Mouse (Mus musculus) heart, embryonic 11.5 days (tissue): ENCODE measurements around the gene Kctd17. TPM values are rescaled to one million over a fixed set of nuclear protein-coding genes. Genes with fewer than 3 reads are reported as not detected.
A peak's percentile ranks its signal among the peaks of the same experiment; 100 is the strongest.

Source experiments
- ATAC-seq: fragments of 200-750 bp; cut with Nextera tagmentation; replicated peaks from 2 replicates; pipeline ENCODE4 v1.8.0; 2017; ENCODE audit warnings: moderate library complexity; ENCODE audit not compliant: insufficient number of reproducible peaks, low FRiP score, low TSS enrichment
- H3K27ac ChIP-seq: fragments of 300-500 bp; sonication (generic); 2 replicates; pipeline ENCODE4 v1.5.1; 2014; ENCODE audit warnings: mild to moderate bottlenecking, low read depth, low read length
- H3K27me3 ChIP-seq: fragments of 300-500 bp; sonication (generic); 2 replicates; pipeline ENCODE4 v1.6.1; 2014; ENCODE audit warnings: mild to moderate bottlenecking, low read length, mixed read lengths; ENCODE audit not compliant: control insufficient read depth, insufficient read depth
- H3K36me3 ChIP-seq: fragments of 300-500 bp; sonication (generic); 2 replicates; pipeline ENCODE4 v1.6.1; 2014; ENCODE audit warnings: mild to moderate bottlenecking, low read length, moderate library complexity, mixed read lengths; ENCODE audit not compliant: control insufficient read depth, insufficient read depth
- H3K4me1 ChIP-seq: fragments of 300-500 bp; sonication (generic); 2 replicates; pipeline ENCODE4 v1.6.1; 2014; ENCODE audit warnings: low read length; ENCODE audit not compliant: control insufficient read depth, insufficient read depth
- H3K4me2 ChIP-seq: fragments of 300-500 bp; sonication (generic); 2 replicates; pipeline ENCODE4 v1.6.1; 2014; ENCODE audit warnings: mild to moderate bottlenecking, moderate library complexity
- H3K4me3 ChIP-seq: fragments of 300-500 bp; sonication (generic); 2 replicates; pipeline ENCODE4 v1.5.1; 2014; ENCODE audit warnings: low read depth, low read length
- H3K9ac ChIP-seq: fragments of 300-500 bp; sonication (generic); 2 replicates; pipeline ENCODE4 v1.6.1; 2014; ENCODE audit warnings: mild to moderate bottlenecking, low read depth, low read length, moderate library complexity
- H3K9me3 ChIP-seq: fragments of 300-500 bp; sonication (generic); replicated peaks from 2 replicates; pipeline ENCODE4 v1.6.1; 2016; ENCODE audit warnings: low read length; ENCODE audit not compliant: control insufficient read depth
- WGBS: fragments of 180-500 bp; shearing (Covaris S2); extraction: QIAGEN DNeasy Blood & Tissue Kit; methylation state at CpG from one replicate; pipeline ENCODE4 v1.1.7; 2014; ENCODE audit not compliant: insufficient replicate concordance; 5-methylcytosine and 5-hydroxymethylcytosine counted together
- polyA plus RNA-seq: library from polyadenylated mRNA; unstranded; fragments of >200 nt; fragmentation: Nextera tagmentation; extraction: Ambion mirVana; gene quantifications from 2 replicates; pipeline ENCODE4 v1.2.1, GENCODE M21; 2014

Kctd17 gene
- polyA plus RNA-seq, 1 experiment from 2014 or later: 16.8 TPM

DNA sequence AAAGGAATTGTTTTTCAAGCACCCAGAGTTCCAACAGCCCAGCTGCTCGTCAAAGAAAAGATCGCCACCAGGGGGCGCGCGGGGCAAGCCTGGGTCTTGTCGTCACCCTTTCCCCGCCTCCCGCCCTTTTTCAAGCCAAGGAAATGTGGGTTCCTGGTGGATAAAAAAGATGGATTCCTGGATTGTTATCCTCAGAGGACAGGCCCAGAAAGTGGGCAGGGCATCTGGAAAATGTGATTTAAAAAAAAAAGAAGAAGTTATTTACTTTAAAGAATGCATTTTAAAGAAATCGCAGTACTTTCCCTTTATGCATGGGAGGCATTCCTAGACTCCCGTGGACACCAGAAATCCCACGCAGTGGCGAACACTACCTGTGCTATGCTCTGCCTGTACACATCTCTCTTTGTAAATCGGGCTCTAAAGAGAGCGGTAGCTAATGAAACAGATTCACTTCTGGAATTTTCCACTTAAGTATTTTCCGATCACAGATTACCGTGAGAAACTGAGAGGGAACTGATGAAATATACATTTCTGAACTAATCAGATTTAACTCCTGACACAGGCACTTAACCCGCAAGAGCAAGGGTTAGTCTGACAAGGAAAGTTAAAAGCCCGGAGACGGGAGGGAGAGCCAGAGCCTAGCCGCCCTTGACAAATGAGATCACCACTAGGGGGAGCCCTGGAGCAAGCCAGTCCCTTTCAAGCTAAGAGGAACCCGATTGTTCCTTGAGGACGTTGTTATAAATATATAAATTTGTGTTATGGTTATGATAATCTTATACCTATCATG lies 19.6 kb downstream of the Kctd17 start:
- ATAC-seq: 0 out of 2 replicates have a peak, but pooled peaks have one; percentile 52
- peak overlapping the region; percentile 28 for H3K4me3 ChIP-seq
- H3K36me3 ChIP-seq: no peaks in the 10 kb centered on the region
- no peaks in the 10 kb centered on the region for H3K9me3 ChIP-seq
- 1% methylated on average over 22 of the region's 22 CpGs for WGBS
- peak overlapping the region; percentile 76 for H3K4me2 ChIP-seq
- peak overlapping the region; percentile 87 for H3K27ac ChIP-seq
- peaks cover 4% of the 10 kb centered on the region; the same call in 1 of the 2 replicates for H3K27me3 ChIP-seq
- peak overlapping the region; percentile 60 for H3K9ac ChIP-seq
- H3K4me1 ChIP-seq: peaks cover 28% of the 10 kb centered on the region

DNA sequence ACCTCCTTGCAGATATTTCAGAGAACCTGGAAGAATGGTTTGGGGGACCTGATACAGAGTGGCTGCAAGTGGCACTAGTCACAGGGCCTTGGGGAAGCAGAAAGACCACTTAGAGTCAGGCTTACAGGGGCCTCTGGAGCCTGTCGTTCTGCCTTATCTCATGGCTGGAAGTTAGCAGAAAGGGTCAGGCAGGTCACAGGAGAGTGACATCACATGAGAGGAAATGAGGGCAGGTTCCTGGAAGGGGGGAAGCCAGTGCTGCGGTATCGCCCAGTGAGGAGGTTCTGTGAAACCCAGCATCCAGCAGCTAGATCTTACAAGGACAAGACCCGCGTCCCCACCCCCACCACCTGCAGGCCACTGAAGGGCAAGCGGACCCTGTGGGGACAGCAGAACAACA lies 20.8 kb downstream of the Kctd17 start:
- Histone ChIP-seq H3K4me1 (peaks cover 23% of the 10 kb centered on the region), H3K9me3 (no peaks in the 10 kb centered on the region), H3K27ac (peak overlapping the region; percentile 83), H3K36me3 (no peaks in the 10 kb centered on the region), H3K4me3 (no peak overlapping the region), H3K9ac (peak overlapping the region; percentile 22; the same call in 1 of the 2 replicates), H3K4me2 (no peak overlapping the region), H3K27me3 (no peaks in the 10 kb centered on the region)
- ATAC-seq: 0 out of 2 replicates have a peak, but pooled peaks have one; percentile 37
- 26% methylated on average over 6 of the region's 6 CpGs for WGBS

DNA sequence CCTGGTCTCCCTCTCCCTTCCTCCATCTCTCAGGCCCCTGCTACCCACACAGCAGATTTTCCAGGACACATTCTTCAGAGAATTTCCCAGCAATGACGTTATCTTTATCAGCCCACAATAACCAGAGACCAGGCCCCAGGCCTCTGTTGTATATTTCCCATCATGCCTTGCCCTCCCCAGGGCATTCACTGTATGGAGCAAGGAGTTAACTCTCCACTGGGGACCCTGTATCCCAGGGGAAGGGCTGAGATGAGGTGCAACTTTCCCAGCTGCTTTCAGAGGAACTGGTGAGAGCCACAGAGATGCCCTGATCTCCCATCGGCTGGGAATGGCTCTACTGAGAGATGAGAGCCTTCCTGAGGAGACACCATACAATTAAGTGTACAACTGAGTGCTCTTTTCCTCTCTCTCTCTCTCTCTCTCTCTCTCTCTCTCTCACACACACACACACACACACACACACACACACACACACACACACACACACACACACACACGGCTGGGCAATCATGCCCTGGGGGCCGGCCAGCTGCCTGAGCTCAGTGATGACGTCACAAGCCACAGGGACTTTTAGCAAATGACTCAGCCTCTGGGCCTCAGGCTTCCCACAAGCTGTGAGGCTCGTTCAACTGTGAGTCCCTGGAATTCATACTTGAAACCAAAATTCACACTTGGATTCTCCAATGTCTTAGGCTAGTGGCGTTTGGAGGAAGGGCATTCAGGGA lies 21.5 kb downstream of the Kctd17 start:
- H3K4me1 ChIP-seq: peaks cover 23% of the 10 kb centered on the region
- no peak; the same call in 1 of the 2 replicates for ATAC-seq
- WGBS: 27% methylated on average over 7 of the region's 7 CpGs
- no peak overlapping the region for H3K4me3 ChIP-seq
- no peaks in the 10 kb centered on the region for H3K9me3 ChIP-seq
- no peaks in the 10 kb centered on the region for H3K36me3 ChIP-seq
- H3K9ac ChIP-seq: no peak overlapping the region
- peak overlapping the region; percentile 83 for H3K27ac ChIP-seq
- no peaks in the 10 kb centered on the region; the same call in 1 of the 2 replicates for H3K27me3 ChIP-seq
- H3K4me2 ChIP-seq: no peak overlapping the region

DNA sequence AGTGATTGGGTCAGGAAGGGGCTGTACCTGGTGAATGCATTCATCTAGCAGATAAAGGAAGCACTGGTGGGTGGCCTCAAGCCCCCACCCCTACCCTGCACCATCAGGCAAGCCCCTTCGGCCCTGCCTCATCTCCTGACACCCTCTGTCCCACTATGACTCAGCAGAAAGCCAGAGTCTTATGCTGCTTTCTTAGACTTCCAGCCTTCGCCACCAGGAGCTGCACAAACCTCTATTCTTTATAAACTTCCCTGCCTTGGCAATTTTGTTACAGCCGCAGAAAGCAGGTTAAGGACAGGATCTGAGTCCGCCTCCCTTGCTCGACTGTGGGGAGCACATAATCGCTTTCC lies 22.0 kb downstream of the Kctd17 start:
- WGBS: 74% methylated on average over 6 of the region's 6 CpGs
- H3K4me3 ChIP-seq: no peak overlapping the region
- H3K36me3 ChIP-seq: no peaks in the 10 kb centered on the region
- no peak overlapping the region for H3K4me2 ChIP-seq
- no peaks in the 10 kb centered on the region; the same call in 1 of the 2 replicates for H3K27me3 ChIP-seq
- H3K4me1 ChIP-seq: peaks cover 23% of the 10 kb centered on the region
- no peak overlapping the region for H3K9ac ChIP-seq
- no peak for ATAC-seq
- H3K27ac ChIP-seq: peak overlapping the region; percentile 83
- H3K9me3 ChIP-seq: no peaks in the 10 kb centered on the region

GRCm38 (mm10) chr15:78451201-78451600 lies 22.8 kb downstream of the Kctd17 start:
- Histone ChIP-seq H3K4me2 (no peak overlapping the region), H3K9me3 (no peaks in the 10 kb centered on the region), H3K9ac (no peak overlapping the region), H3K4me3 (no peak overlapping the region), H3K4me1 (peaks cover 23% of the 10 kb centered on the region), H3K27me3 (no peaks in the 10 kb centered on the region; the same call in 1 of the 2 replicates), H3K36me3 (no peaks in the 10 kb centered on the region), H3K27ac (no peak overlapping the region)
- no peak for ATAC-seq
- WGBS: 76% methylated on average over 2 of the region's 2 CpGs

GRCm38 (mm10) chr15:78452929-78453328 lies 24.6 kb downstream of the Kctd17 start:
- H3K9ac ChIP-seq: no peak overlapping the region
- no peaks in the 10 kb centered on the region; the same call in 1 of the 2 replicates for H3K27me3 ChIP-seq
- 79% methylated on average over 3 of the region's 3 CpGs for WGBS
- ATAC-seq: no peak
- no peak overlapping the region for H3K4me2 ChIP-seq
- H3K36me3 ChIP-seq: no peaks in the 10 kb centered on the region
- peaks cover 23% of the 10 kb centered on the region for H3K4me1 ChIP-seq
- H3K4me3 ChIP-seq: no peak overlapping the region
- H3K27ac ChIP-seq: no peak overlapping the region
- H3K9me3 ChIP-seq: no peaks in the 10 kb centered on the region

DNA sequence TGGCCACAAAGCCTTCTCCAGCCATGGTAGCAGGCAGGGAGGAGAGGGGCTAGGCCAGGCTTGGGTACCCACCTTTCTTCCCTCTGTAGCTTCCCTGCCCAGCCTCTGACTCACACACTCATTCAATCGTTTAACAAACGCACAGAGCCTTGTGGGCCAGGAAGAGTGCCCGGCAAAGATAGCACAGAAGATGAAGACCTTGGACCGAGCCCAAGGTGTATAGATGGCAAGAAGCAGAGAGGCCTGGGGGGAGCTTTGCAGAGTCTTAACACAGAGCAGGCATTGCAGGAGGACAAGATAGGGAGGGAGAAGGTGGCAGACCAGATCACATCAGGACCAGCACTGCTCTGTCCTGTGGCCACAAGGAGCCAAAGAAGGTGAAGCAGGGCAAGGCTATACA lies 26.8 kb downstream of the Kctd17 start:
- H3K9me3 ChIP-seq: no peaks in the 10 kb centered on the region
- H3K4me3 ChIP-seq: no peak overlapping the region
- H3K36me3 ChIP-seq: no peaks in the 10 kb centered on the region
- ATAC-seq: no peak
- no peak overlapping the region for H3K4me2 ChIP-seq
- H3K9ac ChIP-seq: no peak overlapping the region
- peaks cover 5% of the 10 kb centered on the region for H3K4me1 ChIP-seq
- H3K27ac ChIP-seq: no peak overlapping the region
- peaks cover under 1% of the 10 kb centered on the region; the same call in 1 of the 2 replicates for H3K27me3 ChIP-seq
- WGBS: 64% methylated on average over 4 of the region's 4 CpGs

DNA sequence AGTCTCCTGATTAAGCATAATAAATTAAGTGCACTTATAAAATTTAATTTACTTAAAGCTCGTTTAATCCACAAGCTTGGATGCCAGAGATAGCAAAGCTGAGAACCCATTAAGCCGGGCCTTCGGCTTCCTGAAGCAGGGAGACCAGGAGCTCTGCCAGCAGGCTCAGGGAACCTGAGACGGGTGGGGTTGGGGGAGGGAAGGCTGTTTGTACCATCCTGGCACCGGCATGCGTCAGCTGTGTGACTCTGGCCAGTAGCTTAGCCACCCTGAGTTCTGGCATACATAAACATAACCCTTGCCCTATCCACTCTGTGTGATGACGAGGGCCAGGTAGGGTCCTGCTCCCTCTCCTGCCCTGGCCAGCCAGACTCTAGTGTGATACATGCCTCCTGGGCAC lies 27.7 kb downstream of the Kctd17 start:
- Histone ChIP-seq H3K9ac (no peak overlapping the region), H3K4me3 (no peak overlapping the region), H3K4me2 (no peak overlapping the region), H3K36me3 (no peaks in the 10 kb centered on the region), H3K4me1 (peaks cover 3% of the 10 kb centered on the region; the same call in 1 of the 2 replicates), H3K9me3 (no peaks in the 10 kb centered on the region), H3K27me3 (peaks cover 2% of the 10 kb centered on the region; the same call in 1 of the 2 replicates), H3K27ac (no peak overlapping the region)
- WGBS: 58% methylated on average over 7 of the region's 7 CpGs
- ATAC-seq: no peak
